Mouse (Mus musculus) MEL (cell line): ENCODE results near the gene Uri1. TPM values are rescaled to one million over a fixed set of nuclear protein-coding genes. Genes with fewer than 3 reads are reported as not detected.

ENCODE experiments used
- DNase-seq: peaks from one replicate; pipeline ENCODE4 v3.0.0; 2011; ENCODE audit warnings: low read depth, low spot score
- H3K27ac ChIP-seq: 2 replicates; pipeline ENCODE4 v1.5.1; 2012; ENCODE audit warnings: low read depth, mild to moderate bottlenecking, control low read depth, low read length, moderate library complexity; ENCODE audit not compliant: control insufficient read depth
- H3K27me3 ChIP-seq, 2 experiments: fragments of 150-350 bp in 1 of 2; sonication (generic) in 1 of 2; 2 replicates each; pipeline ENCODE4 v1.6.1; 2012; ENCODE audit warnings: low read length in 2 of 2, mild to moderate bottlenecking in 2 of 2, improper control_type of control experiment in 1 of 2, moderate library complexity in 1 of 2; ENCODE audit not compliant: insufficient read depth in 2 of 2, control insufficient read depth in 1 of 2
- H3K36me3 ChIP-seq, 2 experiments: 2 replicates each; pipeline ENCODE4 v1.6.1; 2012 to 2014; ENCODE audit warnings: low read length in 2 of 2, improper control_type of control experiment in 1 of 2, inconsistent platforms in 1 of 2, mild to moderate bottlenecking in 1 of 2; ENCODE audit not compliant: insufficient read depth in 2 of 2, control insufficient read depth in 1 of 2
- H3K4me1 ChIP-seq, 2 experiments: fragments of 150-350 bp in 1 of 2; sonication (generic) in 1 of 2; 2 replicates each; pipeline ENCODE4 v1.6.1; 2012; ENCODE audit warnings: low read length in 2 of 2, improper control_type of control experiment in 1 of 2, mild to moderate bottlenecking in 1 of 2; ENCODE audit not compliant: insufficient read depth in 2 of 2, control insufficient read depth in 1 of 2
- H3K4me3 ChIP-seq, 2 experiments: fragments of 150-350 bp in 1 of 2; sonication (generic) in 1 of 2; 2 replicates each; pipeline ENCODE4 v1.5.1; 2012; ENCODE audit warnings: low read depth in 2 of 2, low read length in 2 of 2, mild to moderate bottlenecking in 2 of 2, moderate library complexity in 2 of 2, control low read depth in 1 of 2, improper control_type of control experiment in 1 of 2; ENCODE audit not compliant: control insufficient read depth in 1 of 2, insufficient read depth in 1 of 2
- H3K79me2 ChIP-seq: 2 replicates; pipeline ENCODE4 v1.6.1; 2012; ENCODE audit warnings: mild to moderate bottlenecking, low read length, moderate library complexity; ENCODE audit not compliant: control insufficient read depth, poor library complexity, insufficient read depth
- H3K9ac ChIP-seq: 2 replicates; pipeline ENCODE4 v1.6.1; 2012; ENCODE audit warnings: low read depth, mild to moderate bottlenecking, control low read depth, low read length, moderate library complexity; ENCODE audit not compliant: control insufficient read depth, poor library complexity, severe bottlenecking
- H3K9me3 ChIP-seq: fragments of 150-350 bp; sonication (generic); replicated peaks from 2 replicates; pipeline ENCODE4 v1.6.1; 2012; ENCODE audit warnings: mild to moderate bottlenecking, low read length, improper control_type of control experiment, moderate library complexity; ENCODE audit not compliant: insufficient read depth
- CTCF ChIP-seq, 3 experiments: IDR thresholded peaks in 2 of 3; conservative IDR thresholded peaks in 1 of 3; 2 replicates each; pipeline ENCODE4 v1.5.1; 2011 to 2012; ENCODE audit warnings: low read length in 3 of 3, low read depth in 2 of 3, mild to moderate bottlenecking in 2 of 3, improper control_type of control experiment in 1 of 3, inconsistent platforms in 1 of 3, mixed read lengths in 1 of 3, moderate library complexity in 1 of 3; ENCODE audit not compliant: control insufficient read depth in 1 of 3, insufficient read depth in 1 of 3, poor library complexity in 1 of 3, severe bottlenecking in 1 of 3
- E2F4 ChIP-seq: IDR thresholded peaks from 2 replicates; pipeline ENCODE4 v1.6.1; 2011; ENCODE audit warnings: low read depth, low read length, improper control_type of control experiment, borderline replicate concordance
- ELF1 ChIP-seq: IDR thresholded peaks from 2 replicates; pipeline ENCODE4 v1.6.1; 2014; ENCODE audit warnings: low read depth, mild to moderate bottlenecking, inconsistent platforms, low read length, improper control_type of control experiment, moderate library complexity
- EP300 ChIP-seq, 2 experiments: IDR thresholded peaks; 2 replicates each; pipeline ENCODE4 v1.6.1; 2011; ENCODE audit warnings: improper control_type of control experiment in 2 of 2, low read length in 2 of 2, low read depth in 1 of 2, mild to moderate bottlenecking in 1 of 2
- GATA1 ChIP-seq: IDR thresholded peaks from 2 replicates; pipeline ENCODE4 v1.6.1; 2011; ENCODE audit warnings: low read depth, low read length, improper control_type of control experiment
- HCFC1 ChIP-seq: IDR thresholded peaks from 2 replicates; pipeline ENCODE4 v1.6.1; 2012; ENCODE audit warnings: low read depth, mild to moderate bottlenecking, inconsistent platforms, low read length, improper control_type of control experiment, moderate library complexity
- JUND ChIP-seq: IDR thresholded peaks from 2 replicates; pipeline ENCODE4 v1.6.1; 2011; ENCODE audit warnings: low read depth, mild to moderate bottlenecking, improper control_type of control experiment, low read length
- MAX ChIP-seq: IDR thresholded peaks from 2 replicates; pipeline ENCODE4 v1.6.1; 2011; ENCODE audit warnings: low read length, improper control_type of control experiment
- MAZ ChIP-seq: IDR thresholded peaks from 2 replicates; pipeline ENCODE4 v1.6.1; 2012; ENCODE audit warnings: low read depth, mild to moderate bottlenecking, inconsistent platforms, low read length, improper control_type of control experiment
- NELFE ChIP-seq: IDR thresholded peaks from 2 replicates; pipeline ENCODE4 v1.6.1; 2011; ENCODE audit warnings: low read depth, low read length, improper control_type of control experiment
- POLR2A ChIP-seq, 2 experiments: IDR thresholded peaks; 2 replicates each; pipeline ENCODE4 v1.6.1; 2011 to 2012; ENCODE audit warnings: low read length in 2 of 2, mild to moderate bottlenecking in 2 of 2, control low read depth in 1 of 2, improper control_type of control experiment in 1 of 2, low read depth in 1 of 2, moderate library complexity in 1 of 2; ENCODE audit not compliant: control insufficient read depth in 1 of 2, insufficient read depth in 1 of 2, poor library complexity in 1 of 2
- POLR2AphosphoS2 ChIP-seq: IDR thresholded peaks from 2 replicates; pipeline ENCODE4 v1.6.1; 2011; ENCODE audit warnings: low read length, improper control_type of control experiment
- POLR2AphosphoS5 ChIP-seq: IDR thresholded peaks from 2 replicates; pipeline ENCODE4 v1.6.1; 2012; ENCODE audit warnings: low read depth, borderline replicate concordance, mild to moderate bottlenecking, inconsistent platforms, low read length, moderate library complexity, mixed read lengths
- RAD21 ChIP-seq: IDR thresholded peaks from 2 replicates; pipeline ENCODE4 v1.6.1; 2011; ENCODE audit warnings: mild to moderate bottlenecking, low read depth, low read length, improper control_type of control experiment
- SIN3A ChIP-seq: IDR thresholded peaks from 2 replicates; pipeline ENCODE4 v1.6.1; 2012; ENCODE audit warnings: low read length, improper control_type of control experiment, inconsistent platforms
- TBP ChIP-seq: IDR thresholded peaks from 2 replicates; pipeline ENCODE4 v1.8.0; 2011; ENCODE audit warnings: low read depth, low read length, improper control_type of control experiment
- UBTF ChIP-seq: IDR thresholded peaks from 2 replicates; pipeline ENCODE4 v1.6.1; 2012; ENCODE audit warnings: low read depth, mild to moderate bottlenecking, inconsistent platforms, low read length, improper control_type of control experiment, moderate library complexity, borderline replicate concordance; ENCODE audit not compliant: insufficient read depth
- ZC3H11A ChIP-seq: IDR thresholded peaks from 2 replicates; pipeline ENCODE4 v1.6.1; 2012; ENCODE audit warnings: low read depth, mild to moderate bottlenecking, inconsistent platforms, low read length, improper control_type of control experiment
- ZNF384 ChIP-seq: IDR thresholded peaks from 2 replicates; pipeline ENCODE4 v1.6.1; 2012; ENCODE audit warnings: low read depth, mild to moderate bottlenecking, inconsistent platforms, low read length, improper control_type of control experiment
- polyA plus RNA-seq, 2 experiments: library from polyadenylated mRNA; stranded (reverse) in 1 of 2; unstranded in 1 of 2; fragments of >175 nt in 1 of 2; fragments of >200 nt in 1 of 2; gene quantifications; 2 replicates each; pipeline versions ENCODE4 v1.2.1 to v1.2.4; 2012; ENCODE audit warnings: low replicate concordance in 2 of 2, low read depth in 1 of 2; ENCODE audit not compliant: insufficient read length in 2 of 2, insufficient read depth in 1 of 2, missing spikeins in 1 of 2
- total RNA-seq: library from RNA; depleted of rRNA; stranded (reverse); fragments of 300-350 nt; gene quantifications from 2 replicates; pipeline ENCODE4 v1.2.3, GENCODE M21; 2012

Uri1 gene
- total and polyA plus RNA-seq, 3 experiments: 29.2 to 36.0 TPM; not detected in 1

GRCm38 (mm10) chr7:37929738-37930137 is 93.6 kb downstream of the Uri1 start:
- H3K9ac ChIP-seq: no peak overlapping the region
- no peaks in the 10 kb centered on the region for H3K27me3 ChIP-seq
- no peaks in the 10 kb centered on the region for H3K4me1 ChIP-seq
- H3K9me3 ChIP-seq: no peaks in the 10 kb centered on the region
- H3K27ac ChIP-seq: no peak overlapping the region
- no peak overlapping the region for H3K4me3 ChIP-seq
- no peak for DNase-seq
- H3K36me3 ChIP-seq: no peaks in the 10 kb centered on the region
- TF ChIP-seq MAZ (no peak), POLR2AphosphoS5 (no peak), ELF1 (no peak), EP300 (IDR thresholded peaks at IDR 0.05; ENCODE audit: low read depth in 1 of 2, low read length in 2 of 2) (no peak), E2F4 (no peak), NELFE (no peak), UBTF (no peak), GATA1 (no peak), SIN3A (no peak), ZNF384 (no peak), ZC3H11A (no peak), POLR2AphosphoS2 (no peak), POLR2A (IDR thresholded peaks at IDR 0.05; ENCODE audit: control insufficient read depth in 1 of 2, insufficient read depth in 1 of 2, low read depth in 1 of 2, low read length in 2 of 2, poor library complexity in 1 of 2) (no peak), HCFC1 (no peak), TBP (no peak), CTCF (IDR thresholded peaks at IDR 0.05 in 2 of 3, conservative IDR thresholded peaks at IDR 0.05 in 1 of 3; ENCODE audit: control insufficient read depth in 1 of 3, insufficient read depth in 1 of 3, low read depth in 2 of 3, low read length in 3 of 3, poor library complexity in 1 of 3, severe bottlenecking in 1 of 3) (no peak), JUND (no peak), RAD21 (no peak), MAX (no peak)
- H3K79me2 ChIP-seq: no peaks in the 10 kb centered on the region

- H3K36me3 ChIP-seq: no peaks in the 10 kb centered on the region
- peak; percentile 9 for DNase-seq
- H3K79me2 ChIP-seq: no peaks in the 10 kb centered on the region
- no peak overlapping the region for H3K9ac ChIP-seq
- TF ChIP-seq EP300 (IDR thresholded peaks at IDR 0.05; ENCODE audit: low read depth in 1 of 2, low read length in 2 of 2): no peak
- TF ChIP-seq CTCF (IDR thresholded peaks at IDR 0.05 in 2 of 3, conservative IDR thresholded peaks at IDR 0.05 in 1 of 3; ENCODE audit: control insufficient read depth in 1 of 3, insufficient read depth in 1 of 3, low read depth in 2 of 3, low read length in 3 of 3, poor library complexity in 1 of 3, severe bottlenecking in 1 of 3): peak; percentile 8 to 33 (median 30); a peak in 4 of 6 replicates
- no peak for TF ChIP-seq E2F4
- no peaks in the 10 kb centered on the region for H3K27me3 ChIP-seq
- H3K4me3 ChIP-seq: no peak overlapping the region
- no peak overlapping the region for H3K27ac ChIP-seq
- no peaks in the 10 kb centered on the region for H3K4me1 ChIP-seq
- no peaks in the 10 kb centered on the region for H3K9me3 ChIP-seq
Observed at GRCm38 (mm10) chr7:37922999-37923398, 100.4 kb downstream of the Uri1 start.
